Mouse (Mus musculus) liver, postnatal 0 days (tissue): ENCODE results near the gene Cpb2.

Source experiments
- CTCF ChIP-seq: sonication (generic); IDR thresholded peaks from 2 replicates; pipeline ENCODE4 v1.5.1; 2016; ENCODE audit warnings: antibody characterized with exemption, low read depth
- EP300 ChIP-seq: IDR thresholded peaks from 2 replicates; pipeline ENCODE4 v1.6.1; 2016; ENCODE audit warnings: antibody characterized with exemption, low read depth, mild to moderate bottlenecking

DNA sequence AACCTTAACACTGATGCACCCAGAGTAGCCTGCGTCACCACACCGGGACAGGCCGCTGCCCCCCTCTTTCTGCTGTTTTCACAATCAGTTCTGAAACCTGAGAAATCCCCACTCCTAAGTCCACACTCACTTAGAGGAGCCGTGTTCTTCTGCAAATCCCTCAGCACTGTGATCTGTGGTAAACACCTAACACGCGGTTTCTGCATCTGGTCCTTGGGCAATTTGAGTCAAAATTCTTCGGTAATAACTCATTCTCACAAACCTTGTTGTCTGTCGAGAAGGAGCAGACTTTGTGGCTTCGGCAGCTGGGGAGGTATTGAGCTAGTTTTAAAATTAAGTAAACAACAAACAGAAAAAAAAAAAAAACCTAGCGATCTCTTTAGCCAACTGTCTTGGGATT, 49.2 kb upstream of the Cpb2 start:
- TF ChIP-seq CTCF (no peak), EP300 (no peak)
